Mouse (Mus musculus) erythroblast, embryonic 14.5 days (primary cell): ENCODE data around the gene Fsd1.

Source experiments
- GATA1 ChIP-seq: IDR thresholded peaks from 2 replicates; pipeline ENCODE4 v1.6.1; 2012; ENCODE audit warnings: low read length, inconsistent platforms, mixed read lengths
- TAL1 ChIP-seq: IDR thresholded peaks from 3 replicates; pipeline ENCODE4 v1.6.1; 2012; ENCODE audit warnings: low read length, inconsistent platforms, mixed read lengths

GRCm38 (mm10) chr17:56017848-56018247 lies 31.5 kb downstream of the Fsd1 start:
- TF ChIP-seq GATA1 (no peak), TAL1 (no peak)
